Mouse (Mus musculus) heart, postnatal 0 days (tissue): Measurements from ENCODE around the gene Prelp.

ENCODE experiments used
- CTCF ChIP-seq: IDR thresholded peaks from 2 replicates; pipeline ENCODE4 v1.5.1; 2016; ENCODE audit warnings: antibody characterized with exemption, control low read depth, low read depth
- EP300 ChIP-seq: IDR thresholded peaks from 2 replicates; pipeline ENCODE4 v1.6.1; 2016; ENCODE audit warnings: antibody characterized with exemption, low read depth

GRCm38 (mm10) chr1:133924141-133924875, 3.1 kb upstream of the Prelp start:
- TF ChIP-seq CTCF (peak; percentile 41), EP300 (no peak)
